Comparison of ENCODE assay signal across 19 mouse cellular contexts in the genomic region with DNA sequence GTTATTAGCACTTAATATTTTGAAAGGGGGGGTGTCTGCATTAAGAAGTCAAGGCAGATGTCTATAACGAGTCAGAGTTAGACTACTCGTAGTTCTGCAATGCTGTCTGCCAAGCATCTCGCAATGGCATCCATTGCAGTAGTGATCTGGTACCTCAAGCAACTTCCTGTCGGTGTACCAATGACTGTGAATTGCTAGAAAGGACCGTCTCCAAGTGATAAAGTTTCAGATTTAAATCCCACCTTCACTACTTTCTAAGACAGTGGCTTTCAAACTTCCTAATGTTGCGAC.
"Had no signal": no experiment of that assay in that cellular context is flagged by ENCODE, and none has a peak within 500 bp of the region (broad histone marks: within the 10 kb centered on the region; RNA-seq: fewer than 3 reads in every experiment).

No protein-coding gene starts in this region.

- H3K27me3 ChIP-seq: liver, embryonic 13.5 days; liver, embryonic 15.5 days; midbrain, embryonic 12.5 days; neural tube, embryonic 13.5 days; neural tube, embryonic 15.5 days; stomach, embryonic 15.5 days had no signal

- H3K27ac ChIP-seq: liver, embryonic 13.5 days; liver, embryonic 15.5 days; midbrain, embryonic 10.5 days; midbrain, embryonic 12.5 days; neural tube, embryonic 13.5 days; neural tube, embryonic 15.5 days; stomach, embryonic 15.5 days; stomach, postnatal 0 days had no signal

- H3K4me3 ChIP-seq: liver, embryonic 13.5 days; liver, embryonic 15.5 days; midbrain, embryonic 10.5 days; midbrain, embryonic 12.5 days; myocyte; neural tube, embryonic 13.5 days; neural tube, embryonic 15.5 days; stomach, embryonic 15.5 days had no signal

- H3K9ac ChIP-seq: liver, embryonic 13.5 days; liver, embryonic 15.5 days; lung, embryonic 14.5 days; midbrain, embryonic 12.5 days; neural tube, embryonic 13.5 days; neural tube, embryonic 15.5 days; stomach, embryonic 15.5 days had no signal

- H3K9me3 ChIP-seq: liver, embryonic 13.5 days; liver, embryonic 15.5 days; midbrain, embryonic 10.5 days; midbrain, embryonic 12.5 days; neural tube, embryonic 13.5 days; neural tube, embryonic 15.5 days; stomach, embryonic 15.5 days had no signal

- H3K4me1 ChIP-seq: liver, embryonic 13.5 days; liver, embryonic 15.5 days; midbrain, embryonic 10.5 days; neural tube, embryonic 13.5 days; neural tube, embryonic 15.5 days; stomach, embryonic 15.5 days had no signal

- H3K36me3 ChIP-seq: liver, embryonic 13.5 days; liver, embryonic 15.5 days; midbrain, embryonic 10.5 days; midbrain, embryonic 12.5 days; neural tube, embryonic 13.5 days; neural tube, embryonic 15.5 days; stomach, embryonic 15.5 days had no signal

- H3K4me2 ChIP-seq: liver, embryonic 13.5 days; liver, embryonic 15.5 days; lung, embryonic 14.5 days; midbrain, embryonic 12.5 days; neural tube, embryonic 13.5 days; neural tube, embryonic 15.5 days; stomach, embryonic 15.5 days had no signal

- DNase-seq: liver, embryonic 13.5 days; lung, embryonic 14.5 days; midbrain, embryonic 14.5 days; retina, postnatal 1 day; right cerebral cortex, adult 18-20 months; right cerebral cortex, postnatal 25 days; right cerebral cortex, postnatal 4 days; spleen, adult 18-20 months; thymus, adult 2 months; thymus, postnatal 25 days; thymus, postnatal 4 days had no signal
